Comparison of ENCODE assay signal across 8 mouse cellular contexts in genomic region chr2:109674532-109674931, GRCm38 (mm10). TPM values are rescaled to one million over a fixed set of nuclear protein-coding genes. Genes with fewer than 3 reads are reported as not detected.
DNase-seq lines count a peak whose midpoint lies in the region; ATAC-seq and TF ChIP-seq lines count a peak whose summit lies in the region.

Gene Bdnf (plus strand): TSS chr2:109674700.

- no peaks in the 10 kb centered on the region for H3K36me3 ChIP-seq in kidney, postnatal 0 days (ENCODE audit: insufficient read depth, low read length)
- H3K36me3 ChIP-seq in embryonic facial prominence, embryonic 10.5 days (replicated peaks), result no peaks in the 10 kb centered on the region
- H3K36me3 ChIP-seq in intestine, embryonic 14.5 days (ENCODE audit: control insufficient read depth, insufficient read depth, low read length), result no peaks in the 10 kb centered on the region
- H3K36me3 ChIP-seq in midbrain, embryonic 14.5 days (ENCODE audit: control insufficient read depth, insufficient read depth, low read length), result no peaks in the 10 kb centered on the region

- H3K27me3 ChIP-seq in kidney, postnatal 0 days (ENCODE audit: insufficient read depth, low read length), result peaks cover 64% of the 10 kb centered on the region
- H3K27me3 ChIP-seq in embryonic facial prominence, embryonic 10.5 days (replicated peaks; ENCODE audit: low read depth, poor library complexity, severe bottlenecking), result peaks cover 77% of the 10 kb centered on the region
- peaks cover 73% of the 10 kb centered on the region for H3K27me3 ChIP-seq in intestine, embryonic 14.5 days (replicated peaks; ENCODE audit: control insufficient read depth, insufficient read depth, low read length)
- H3K27me3 ChIP-seq in midbrain, embryonic 14.5 days (ENCODE audit: control insufficient read depth, insufficient read depth, low read length), result peaks cover 42% of the 10 kb centered on the region

- no peak for DNase-seq in kidney, postnatal 0 days (ENCODE audit: low spot score)
- DNase-seq in kidney, postnatal 14 days, result no peak
- peak; percentile 33 for DNase-seq in embryonic facial prominence, embryonic 10.5 days (ENCODE audit: low spot score)
- peak; percentile 55 for DNase-seq in intestine, embryonic 14.5 days (ENCODE audit: low spot score)
- no peak for DNase-seq in midbrain, embryonic 14.5 days
- no peak for DNase-seq in kidney, adult 9 months
- DNase-seq in spleen, adult 12 weeks (ENCODE audit: low spot score), result no peak

- H3K9me3 ChIP-seq in kidney, postnatal 0 days (replicated peaks; ENCODE audit: low read length), result no peaks in the 10 kb centered on the region
- H3K9me3 ChIP-seq in embryonic facial prominence, embryonic 10.5 days, result no peaks in the 10 kb centered on the region
- no peaks in the 10 kb centered on the region for H3K9me3 ChIP-seq in intestine, embryonic 14.5 days (ENCODE audit: control insufficient read depth, low read length)
- H3K9me3 ChIP-seq in midbrain, embryonic 14.5 days (ENCODE audit: control insufficient read depth, low read length), result no peaks in the 10 kb centered on the region

- ATAC-seq in kidney, postnatal 0 days (replicated peaks; ENCODE audit: low FRiP score, low read depth), result no peak
- no peak for ATAC-seq in intestine, embryonic 14.5 days (replicated peaks; ENCODE audit: low FRiP score, low TSS enrichment, low read depth)
- no peak for ATAC-seq in midbrain, embryonic 14.5 days (ENCODE audit: low FRiP score, low TSS enrichment)
- no peak for ATAC-seq in activated CD4-positive, CD25-positive, alpha-beta regulatory T cell, adult 4 months

- H3K4me3 ChIP-seq in kidney, postnatal 0 days (replicated peaks; ENCODE audit: low read depth, low read length), result 0 out of 2 replicates have a peak within 1 kb of the TSS, but pooled peaks have one; percentile 12
- H3K4me3 ChIP-seq in embryonic facial prominence, embryonic 10.5 days, result peak within 1 kb of the TSS; percentile 62
- peak within 1 kb of the TSS; percentile 36 for H3K4me3 ChIP-seq in intestine, embryonic 14.5 days (ENCODE audit: low read depth, low read length)
- H3K4me3 ChIP-seq in midbrain, embryonic 14.5 days (replicated peaks; ENCODE audit: low read depth, low read length), result peak within 1 kb of the TSS; percentile 45

- TF ChIP-seq CTCF in kidney, postnatal 0 days (IDR thresholded peaks at IDR 0.05; ENCODE audit: low read depth), result no peak

- WGBS in kidney, postnatal 0 days, result 2% methylated on average over 15 of the region's 15 CpGs
- WGBS in embryonic facial prominence, embryonic 10.5 days, result 1% methylated on average over 15 of the region's 15 CpGs
- WGBS in intestine, embryonic 14.5 days, result 4% methylated on average over 15 of the region's 15 CpGs
- WGBS in midbrain, embryonic 14.5 days, result under 1% methylated on average over 15 of the region's 15 CpGs

- H3K27ac ChIP-seq in kidney, postnatal 0 days, result no peak within 1 kb of the TSS
- no peak within 1 kb of the TSS for H3K27ac ChIP-seq in embryonic facial prominence, embryonic 10.5 days (replicated peaks)
- no peak within 1 kb of the TSS for H3K27ac ChIP-seq in intestine, embryonic 14.5 days (ENCODE audit: low read depth)
- no peak within 1 kb of the TSS for H3K27ac ChIP-seq in midbrain, embryonic 14.5 days (replicated peaks; ENCODE audit: low read depth, low read length)

- H3K4me2 ChIP-seq in kidney, postnatal 0 days (ENCODE audit: low read length), result peak within 1 kb of the TSS; percentile 44
- peak within 1 kb of the TSS; percentile 72 for H3K4me2 ChIP-seq in intestine, embryonic 14.5 days (ENCODE audit: low read length)
- peak within 1 kb of the TSS; percentile 92 for H3K4me2 ChIP-seq in midbrain, embryonic 14.5 days (ENCODE audit: low read length)

- no peak within 1 kb of the TSS for H3K9ac ChIP-seq in kidney, postnatal 0 days (ENCODE audit: low read depth, low read length)
- no peak within 1 kb of the TSS for H3K9ac ChIP-seq in intestine, embryonic 14.5 days (ENCODE audit: low read length)
- no peak within 1 kb of the TSS; the same call in 1 of the 2 replicates for H3K9ac ChIP-seq in midbrain, embryonic 14.5 days (replicated peaks; ENCODE audit: low read length)

- H3K4me1 ChIP-seq in kidney, postnatal 0 days (replicated peaks; ENCODE audit: insufficient read depth, low read length), result peaks cover 7% of the 10 kb centered on the region; the same call in 1 of the 2 replicates
- peaks cover 38% of the 10 kb centered on the region for H3K4me1 ChIP-seq in embryonic facial prominence, embryonic 10.5 days
- H3K4me1 ChIP-seq in intestine, embryonic 14.5 days (replicated peaks; ENCODE audit: control insufficient read depth, insufficient read depth, low read length), result peaks cover 13% of the 10 kb centered on the region; the same call in 1 of the 2 replicates
- H3K4me1 ChIP-seq in midbrain, embryonic 14.5 days (ENCODE audit: control insufficient read depth, insufficient read depth, low read length), result peaks cover 22% of the 10 kb centered on the region

RNA-seq across cellular contexts. Expression of gene Bdnf, which starts in this region (rescaled TPM):
- 0.93 and 0.95 TPM in 2 replicates for polyA plus RNA-seq in kidney, postnatal 0 days (2015; fragmentation: Nextera tagmentation; extraction: Ambion mirVana)
- polyA plus RNA-seq in embryonic facial prominence, embryonic 10.5 days (2016; fragmentation: Nextera tagmentation; extraction: Ambion mirVana), result 3.0 and 3.4 TPM in 2 replicates
- polyA plus RNA-seq in intestine, embryonic 14.5 days (2014; fragmentation: Nextera tagmentation; extraction: Ambion mirVana), result 4.2 and 4.9 TPM in 2 replicates
- polyA plus RNA-seq in midbrain, embryonic 14.5 days (2014; fragmentation: Nextera tagmentation; extraction: Ambion mirVana), result 5.2 and 6.3 TPM in 2 replicates
- polyA plus RNA-seq in activated CD4-positive, CD25-positive, alpha-beta regulatory T cell, adult 4 months (2017; shearing (Covaris generic)), result under 1 TPM in 1 of 2 experiments, not detected in 1; 0.12 TPM

Comparison
In these comparisons a context has a peak if more than half of its experiments do, and no peak if none do; other contexts are left out.
1. DNase-seq: peak in embryonic facial prominence, embryonic 10.5 days (single experiment) and intestine, embryonic 14.5 days (single experiment); none in kidney, postnatal 0 days (single experiment), kidney, postnatal 14 days (single experiment), midbrain, embryonic 14.5 days (single experiment), kidney, adult 9 months (single experiment) and spleen, adult 12 weeks (single experiment).
2. H3K4me3 ChIP-seq: peak in every context shown above with its lines; median percentile 62 in embryonic facial prominence, embryonic 10.5 days; 45 in midbrain, embryonic 14.5 days; 36 in intestine, embryonic 14.5 days; 12 in kidney, postnatal 0 days.
3. Peak in every context shown above with its lines, with median percentiles within 50 percentile points of each other: H3K4me2 ChIP-seq.